Mouse (Mus musculus): ENCODE measurements around the gene Lmbrd1. TPM values are rescaled to one million over a fixed set of nuclear protein-coding genes. Genes with fewer than 3 reads are reported as not detected.
"Not testable (repeated sequence)": the region's sequence is repeated elsewhere in the genome, so short reads cannot be mapped to it uniquely, and the experiment has no call there.

Gene Lmbrd1
- 26.6 TPM for polyA plus RNA-seq (2012; fragmentation: generic; extraction: Trizol)

GRCm38 (mm10) chr1:24678205-24678917, at the start of gene Lmbrd1:
Gene Lmbrd1 (plus strand): TSS chr1:24678630.
- peak within 1 kb of the TSS; percentile 83 for H3K4me3 ChIP-seq
- no peaks in the 10 kb centered on the region for H3K36me3 ChIP-seq (ENCODE audit: control insufficient read depth, insufficient read depth)
- peak within 1 kb of the TSS; percentile 97 for H3K4me2 ChIP-seq (ENCODE audit: low read depth)
- H3ac ChIP-seq (ENCODE audit: control insufficient read depth, insufficient read length), result peak within 1 kb of the TSS; percentile 34
- H3K27me3 ChIP-seq (ENCODE audit: control insufficient read depth, insufficient read depth, insufficient read length), result no peaks in the 10 kb centered on the region
- TF ChIP-seq MYOG (IDR thresholded peaks at IDR 0.05; ENCODE audit: control insufficient read depth in 1 of 3, insufficient read depth in 1 of 3, insufficient read length in 2 of 3, low read depth in 2 of 3) (peak in 2 of 3 experiments; percentile 66 to 69), USF1 (IDR thresholded peaks at IDR 0.05; ENCODE audit: low read depth) (peak; percentile 93), E2F4 (IDR thresholded peaks at IDR 0.05; ENCODE audit: insufficient read depth) (no peak), MYOD1 (IDR thresholded peaks at IDR 0.05; ENCODE audit: control insufficient read depth in 1 of 3, insufficient read length in 2 of 3, low read depth in 2 of 3) (peak in 2 of 3 experiments; percentile 33 to 57), TCF3 (IDR thresholded peaks at IDR 0.05; ENCODE audit: insufficient read length, low read depth) (no peak), SRF (IDR thresholded peaks at IDR 0.05; ENCODE audit: control insufficient read depth, insufficient read length, low read depth) (peak; percentile 49), POLR2AphosphoS2 (IDR thresholded peaks at IDR 0.05; ENCODE audit: insufficient read length, low read depth) (peak; percentile 93), TCF12 (IDR thresholded peaks at IDR 0.05; ENCODE audit: insufficient read depth, poor library complexity, severe bottlenecking) (no peak), CEBPB (IDR thresholded peaks at IDR 0.05; ENCODE audit: insufficient read depth, poor library complexity, severe bottlenecking) (peak; percentile 75), MAX (IDR thresholded peaks at IDR 0.05; ENCODE audit: low read depth) (no peak), REST (IDR thresholded peaks at IDR 0.05; ENCODE audit: insufficient read depth, insufficient read length) (no peak), POLR2A (IDR thresholded peaks at IDR 0.05; ENCODE audit: insufficient read length, low read depth) (peak; percentile 95)
- H3K79me2 ChIP-seq (ENCODE audit: control insufficient read depth, insufficient read depth), result peaks cover 23% of the 10 kb centered on the region

GRCm38 (mm10) chr1:24633553-24634132, 44.8 kb upstream of the Lmbrd1 start:
- Histone ChIP-seq H3K27me3 (ENCODE audit: control insufficient read depth, insufficient read depth, insufficient read length) (no peaks in the 10 kb centered on the region), H3K4me3 (no peak overlapping the region), H3K36me3 (ENCODE audit: control insufficient read depth, insufficient read depth) (no peaks in the 10 kb centered on the region), H3K79me2 (ENCODE audit: control insufficient read depth, insufficient read depth) (no peaks in the 10 kb centered on the region), H3K4me2 (ENCODE audit: low read depth) (peak overlapping the region; percentile 39), H3ac (ENCODE audit: control insufficient read depth, insufficient read length) (no peak overlapping the region)
- no peak for TF ChIP-seq E2F4 (IDR thresholded peaks at IDR 0.05; ENCODE audit: insufficient read depth)
- no peak for TF ChIP-seq MYOD1 (IDR thresholded peaks at IDR 0.05; ENCODE audit: control insufficient read depth in 1 of 3, insufficient read length in 2 of 3, low read depth in 2 of 3)
- TF ChIP-seq CEBPB (IDR thresholded peaks at IDR 0.05; ENCODE audit: insufficient read depth, poor library complexity, severe bottlenecking), result no peak
- no peak for TF ChIP-seq MAX (IDR thresholded peaks at IDR 0.05; ENCODE audit: low read depth)

- Histone ChIP-seq H3ac (ENCODE audit: control insufficient read depth, insufficient read length) (no peak overlapping the region), H3K27me3 (ENCODE audit: control insufficient read depth, insufficient read depth, insufficient read length) (no peaks in the 10 kb centered on the region), H3K4me3 (no peak overlapping the region), H3K4me2 (ENCODE audit: low read depth) (no peak overlapping the region), H3K79me2 (ENCODE audit: control insufficient read depth, insufficient read depth) (no peaks in the 10 kb centered on the region), H3K36me3 (ENCODE audit: control insufficient read depth, insufficient read depth) (no peaks in the 10 kb centered on the region)
- TF ChIP-seq MYOG (IDR thresholded peaks at IDR 0.05; ENCODE audit: control insufficient read depth in 1 of 3, insufficient read depth in 1 of 3, insufficient read length in 2 of 3, low read depth in 2 of 3) (peak in 1 of 3 experiments; percentile 63), TCF3 (IDR thresholded peaks at IDR 0.05; ENCODE audit: insufficient read length, low read depth) (no peak), POLR2A (IDR thresholded peaks at IDR 0.05; ENCODE audit: insufficient read length, low read depth) (no peak), SRF (IDR thresholded peaks at IDR 0.05; ENCODE audit: control insufficient read depth, insufficient read length, low read depth) (no peak), TCF12 (IDR thresholded peaks at IDR 0.05; ENCODE audit: insufficient read depth, poor library complexity, severe bottlenecking) (no peak), MYOD1 (IDR thresholded peaks at IDR 0.05; ENCODE audit: control insufficient read depth in 1 of 3, insufficient read length in 2 of 3, low read depth in 2 of 3) (peak in 2 of 3 experiments; percentile 35 to 54), USF1 (IDR thresholded peaks at IDR 0.05; ENCODE audit: low read depth) (no peak)
Measured at GRCm38 (mm10) chr1:24650100-24650499, 28.3 kb upstream of the Lmbrd1 start.

GRCm38 (mm10) chr1:24659914-24660313, 18.5 kb upstream of the Lmbrd1 start:
- H3K79me2 ChIP-seq (ENCODE audit: control insufficient read depth, insufficient read depth), result no peaks in the 10 kb centered on the region
- TF ChIP-seq REST (IDR thresholded peaks at IDR 0.05; ENCODE audit: insufficient read depth, insufficient read length), result no peak
- TF ChIP-seq MYOD1 (IDR thresholded peaks at IDR 0.05; ENCODE audit: control insufficient read depth in 1 of 3, insufficient read length in 2 of 3, low read depth in 2 of 3), result no peak
- TF ChIP-seq MAX (IDR thresholded peaks at IDR 0.05; ENCODE audit: low read depth), result no peak
- TF ChIP-seq POLR2A (IDR thresholded peaks at IDR 0.05; ENCODE audit: insufficient read length, low read depth), result no peak
- no peak for TF ChIP-seq USF1 (IDR thresholded peaks at IDR 0.05; ENCODE audit: low read depth)
- no peak for TF ChIP-seq CEBPB (IDR thresholded peaks at IDR 0.05; ENCODE audit: insufficient read depth, poor library complexity, severe bottlenecking)
- TF ChIP-seq SRF (IDR thresholded peaks at IDR 0.05; ENCODE audit: control insufficient read depth, insufficient read length, low read depth), result no peak
- TF ChIP-seq E2F4 (IDR thresholded peaks at IDR 0.05; ENCODE audit: insufficient read depth), result no peak
- TF ChIP-seq TCF12 (IDR thresholded peaks at IDR 0.05; ENCODE audit: insufficient read depth, poor library complexity, severe bottlenecking), result no peak
- TF ChIP-seq POLR2AphosphoS2 (IDR thresholded peaks at IDR 0.05; ENCODE audit: insufficient read length, low read depth), result no peak

GRCm38 (mm10) chr1:24660662-24661061, 17.8 kb upstream of the Lmbrd1 start:
- not testable (repeated sequence) for H3ac ChIP-seq (ENCODE audit: control insufficient read depth, insufficient read length); H3K4me2 ChIP-seq (ENCODE audit: low read depth); H3K36me3 ChIP-seq (ENCODE audit: control insufficient read depth, insufficient read depth); H3K4me3 ChIP-seq; H3K79me2 ChIP-seq (ENCODE audit: control insufficient read depth, insufficient read depth); H3K27me3 ChIP-seq (ENCODE audit: control insufficient read depth, insufficient read depth, insufficient read length)

More at GRCm38 (mm10) chr1:24659914-24660313, 18.5 kb upstream of the Lmbrd1 start:
- Histone ChIP-seq H3K36me3 (ENCODE audit: control insufficient read depth, insufficient read depth) (no peaks in the 10 kb centered on the region), H3ac (ENCODE audit: control insufficient read depth, insufficient read length) (no peak overlapping the region), H3K4me2 (ENCODE audit: low read depth) (no peak overlapping the region), H3K27me3 (ENCODE audit: control insufficient read depth, insufficient read depth, insufficient read length) (no peaks in the 10 kb centered on the region), H3K4me3 (no peak overlapping the region)

Data from myocyte (in vitro differentiated cells).